Comparison of ENCODE assay signal across 9 mouse cellular contexts in genomic region chr12:118847381-118847780, GRCm38 (mm10). TPM values are rescaled to one million over a fixed set of nuclear protein-coding genes. Genes with fewer than 3 reads are reported as not detected.
DNase-seq lines count a peak whose midpoint lies in the region; ATAC-seq and TF ChIP-seq lines count a peak whose summit lies in the region.
"Had no signal": no experiment of that assay in that cellular context is flagged by ENCODE, and none has a peak within 500 bp of the region (broad histone marks: within the 10 kb centered on the region; RNA-seq: fewer than 3 reads in every experiment).

No protein-coding gene starts in this region.

- peak overlapping the region; percentile 52 for H3K4me2 ChIP-seq in kidney, embryonic 14.5 days (replicated peaks; ENCODE audit: low read depth, low read length)
- peak overlapping the region; percentile 56 for H3K4me2 ChIP-seq in intestine, embryonic 14.5 days (ENCODE audit: low read length)
- H3K4me2 ChIP-seq in myocyte (ENCODE audit: low read depth), result peak overlapping the region; percentile 82

- H3K4me3 ChIP-seq in kidney, embryonic 14.5 days (ENCODE audit: low read length), result peak overlapping the region; percentile 33
- peak overlapping the region; percentile 62 for H3K4me3 ChIP-seq in embryonic facial prominence, embryonic 10.5 days
- peak overlapping the region; percentile 30; the same call in 1 of the 2 replicates for H3K4me3 ChIP-seq in intestine, embryonic 14.5 days (ENCODE audit: low read depth, low read length)
- peak overlapping the region; percentile 87 for H3K4me3 ChIP-seq in myocyte

- H3K27me3 ChIP-seq in kidney, embryonic 14.5 days (ENCODE audit: control insufficient read depth, insufficient read depth, low read length), result peaks cover 88% of the 10 kb centered on the region
- H3K27me3 ChIP-seq in embryonic facial prominence, embryonic 10.5 days (replicated peaks; ENCODE audit: low read depth, poor library complexity, severe bottlenecking), result peaks cover 100% of the 10 kb centered on the region
- H3K27me3 ChIP-seq in intestine, embryonic 14.5 days (replicated peaks; ENCODE audit: control insufficient read depth, insufficient read depth, low read length), result peaks cover 96% of the 10 kb centered on the region
- H3K27me3 ChIP-seq in myocyte (ENCODE audit: control insufficient read depth, insufficient read depth, insufficient read length), result no peaks in the 10 kb centered on the region

- no peak for DNase-seq in kidney, postnatal 14 days
- DNase-seq in embryonic facial prominence, embryonic 10.5 days (ENCODE audit: low spot score), result peak; percentile 37
- DNase-seq in intestine, embryonic 14.5 days (ENCODE audit: low spot score), result peak; percentile 67
- DNase-seq in MN1 (ENCODE audit: low spot score), result no peak
- DNase-seq in Muller cell, postnatal 12 days (ENCODE audit: inconsistent ontology term), result no peak

- H3K9me3 ChIP-seq in kidney, embryonic 14.5 days (ENCODE audit: control insufficient read depth, low read length), result no peaks in the 10 kb centered on the region
- no peaks in the 10 kb centered on the region for H3K9me3 ChIP-seq in embryonic facial prominence, embryonic 10.5 days
- H3K9me3 ChIP-seq in intestine, embryonic 14.5 days (ENCODE audit: control insufficient read depth, low read length), result no peaks in the 10 kb centered on the region

- H3K9ac ChIP-seq in kidney, embryonic 14.5 days (ENCODE audit: low read depth, low read length), result no peak overlapping the region
- H3K9ac ChIP-seq in intestine, embryonic 14.5 days (ENCODE audit: low read length), result no peak overlapping the region

- H3K27ac ChIP-seq in kidney, embryonic 14.5 days (ENCODE audit: low read depth, low read length), result no peak overlapping the region
- H3K27ac ChIP-seq in embryonic facial prominence, embryonic 10.5 days (replicated peaks), result peak overlapping the region; percentile 64; the same call in 1 of the 2 replicates
- H3K27ac ChIP-seq in intestine, embryonic 14.5 days (ENCODE audit: low read depth), result no peak overlapping the region

- TF ChIP-seq POLR2A in myocyte (IDR thresholded peaks at IDR 0.05; ENCODE audit: insufficient read length, low read depth), result no peak

- no peaks in the 10 kb centered on the region for H3K36me3 ChIP-seq in kidney, embryonic 14.5 days (ENCODE audit: control insufficient read depth, insufficient read depth, low read length)
- no peaks in the 10 kb centered on the region for H3K36me3 ChIP-seq in embryonic facial prominence, embryonic 10.5 days (replicated peaks)
- H3K36me3 ChIP-seq in intestine, embryonic 14.5 days (ENCODE audit: control insufficient read depth, insufficient read depth, low read length), result no peaks in the 10 kb centered on the region
- no peaks in the 10 kb centered on the region for H3K36me3 ChIP-seq in myocyte (ENCODE audit: control insufficient read depth, insufficient read depth)

- WGBS in kidney, embryonic 14.5 days, result under 1% methylated on average over 17 of the region's 17 CpGs
- WGBS in embryonic facial prominence, embryonic 10.5 days, result under 1% methylated on average over 17 of the region's 17 CpGs
- 2% methylated on average over 17 of the region's 17 CpGs for WGBS in intestine, embryonic 14.5 days

- no peak for ATAC-seq in kidney, embryonic 14.5 days (ENCODE audit: low FRiP score, low TSS enrichment)
- ATAC-seq in intestine, embryonic 14.5 days (replicated peaks; ENCODE audit: low FRiP score, low TSS enrichment, low read depth), result no peak
- no peak for ATAC-seq in granulocyte monocyte progenitor cell, adult 5-6 weeks (replicated peaks; ENCODE audit: poor library complexity, severe bottlenecking)

- no peaks in the 10 kb centered on the region; the same call in 1 of the 2 replicates for H3K4me1 ChIP-seq in kidney, embryonic 14.5 days (ENCODE audit: control insufficient read depth, insufficient read depth, low read length)
- H3K4me1 ChIP-seq in embryonic facial prominence, embryonic 10.5 days, result peaks cover 33% of the 10 kb centered on the region
- peaks cover 6% of the 10 kb centered on the region; the same call in 1 of the 2 replicates for H3K4me1 ChIP-seq in intestine, embryonic 14.5 days (replicated peaks; ENCODE audit: control insufficient read depth, insufficient read depth, low read length)

- no peaks in the 10 kb centered on the region for H3K79me2 ChIP-seq in myocyte (ENCODE audit: control insufficient read depth, insufficient read depth)

- no peak overlapping the region for H3ac ChIP-seq in myocyte (ENCODE audit: control insufficient read depth, insufficient read length)

TF ChIP-seq in myocyte, 11 proteins besides CTCF, POLR2A, EP300 and RAD21:
- TF ChIP-seq SRF (IDR thresholded peaks at IDR 0.05; ENCODE audit: control insufficient read depth, insufficient read length, low read depth), result no peak
- no peak for TF ChIP-seq E2F4 (IDR thresholded peaks at IDR 0.05; ENCODE audit: insufficient read depth)
- no peak for TF ChIP-seq MYOD1 (IDR thresholded peaks at IDR 0.05; ENCODE audit: control insufficient read depth in 1 of 3, insufficient read length in 2 of 3, low read depth in 2 of 3)
- TF ChIP-seq REST (IDR thresholded peaks at IDR 0.05; ENCODE audit: insufficient read depth, insufficient read length), result no peak
- TF ChIP-seq USF1 (IDR thresholded peaks at IDR 0.05; ENCODE audit: low read depth), result no peak
- TF ChIP-seq CEBPB (IDR thresholded peaks at IDR 0.05; ENCODE audit: insufficient read depth, poor library complexity, severe bottlenecking), result no peak
- TF ChIP-seq MAX (IDR thresholded peaks at IDR 0.05; ENCODE audit: low read depth), result no peak
TF ChIP-seq in myocyte: peak in this region for 0.

RNA-seq across cellular contexts. Expression of gene Sp8, which starts 1.3 kb away (rescaled TPM):
- polyA plus RNA-seq in kidney, embryonic 14.5 days (2014; fragmentation: Nextera tagmentation; extraction: Ambion mirVana), result not detected in 2 replicates
- 7.2 and 8.1 TPM in 2 replicates for polyA plus RNA-seq in embryonic facial prominence, embryonic 10.5 days (2016; fragmentation: Nextera tagmentation; extraction: Ambion mirVana)
- polyA plus RNA-seq in intestine, embryonic 14.5 days (2014; fragmentation: Nextera tagmentation; extraction: Ambion mirVana), result not detected in 2 replicates
- polyA plus RNA-seq in myocyte (2012; fragmentation: generic; extraction: Trizol), result 1.2 TPM
- total RNA-seq in granulocyte monocyte progenitor cell, adult 5-6 weeks (2014; fragmentation: Nextera tagmentation), result not detected in 2 replicates
- not detected in 2 replicates for total RNA-seq in granulocyte monocyte progenitor cell, adult 5-6 weeks (2017)
- total RNA-seq: MEL had no signal

Comparison
In these comparisons a context has a peak if more than half of its experiments do, and no peak if none do; other contexts are left out.
1. H3K4me3 ChIP-seq: peak in every context shown above with its lines; median percentile 87 in myocyte; 62 in embryonic facial prominence, embryonic 10.5 days; 33 in kidney, embryonic 14.5 days; 30 in intestine, embryonic 14.5 days.
2. DNase-seq: peak in embryonic facial prominence, embryonic 10.5 days (single experiment) and intestine, embryonic 14.5 days (single experiment); none in kidney, postnatal 14 days (single experiment), MN1 (single experiment) and Muller cell, postnatal 12 days (single experiment).
3. Peak in every context shown above with its lines, with median percentiles within 50 percentile points of each other: H3K4me2 ChIP-seq.